Mouse (Mus musculus): ENCODE data around the gene Arl5b.

Arl5b gene

DNA sequence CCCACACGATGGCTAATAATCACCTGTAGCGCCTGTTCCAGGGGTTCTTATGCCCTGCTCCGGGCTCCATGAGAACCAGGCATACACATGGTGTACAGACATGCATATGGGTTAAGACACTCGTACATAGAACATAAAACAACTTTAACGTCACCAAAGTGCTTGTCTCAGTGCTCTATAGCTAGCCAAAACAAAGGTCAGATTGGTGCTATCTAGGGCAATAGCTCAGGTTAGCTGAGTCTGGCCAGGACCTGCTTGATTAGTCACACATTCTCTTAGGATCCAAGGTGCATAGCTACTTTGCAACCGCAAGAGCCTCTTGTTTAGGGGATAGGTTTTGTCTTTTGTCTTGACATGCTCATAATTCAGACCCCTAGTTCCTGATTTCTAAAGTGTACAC, 63.5 kb downstream of the Arl5b start:
- DNase-seq (ENCODE audit: low spot score in 2 of 2), result no peak

DNA sequence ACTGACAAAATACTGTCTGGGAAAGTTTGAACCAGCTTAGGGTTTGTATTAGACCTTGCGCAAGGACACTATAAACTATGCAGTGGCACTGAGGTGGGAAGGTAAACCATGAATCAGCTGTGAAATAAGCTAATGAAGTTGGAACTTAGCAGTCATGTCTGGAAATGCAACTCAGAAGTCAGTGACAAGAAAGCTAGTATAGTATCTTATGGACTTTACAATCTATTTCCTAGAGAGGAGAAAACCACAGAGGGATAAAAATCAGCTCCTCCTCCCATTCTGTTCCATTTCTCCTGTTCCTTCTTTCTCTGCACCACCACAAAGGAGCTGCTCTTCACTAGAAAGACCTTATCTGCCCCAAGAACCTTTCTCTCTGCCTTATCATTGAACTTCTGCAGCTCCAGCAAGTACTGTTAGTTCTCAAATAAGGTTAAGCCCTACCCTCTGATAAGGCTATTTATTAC, 72.1 kb downstream of the Arl5b start:
- no peak for DNase-seq (ENCODE audit: low spot score in 2 of 2)

Measured in frontal cortex, postnatal 10 days (tissue).